Mouse (Mus musculus) forebrain, postnatal 0 days (tissue): ENCODE measurements around the gene Jakmip3. TPM values are rescaled to one million over a fixed set of nuclear protein-coding genes. Genes with fewer than 3 reads are reported as not detected.

ENCODE experiments used
- ATAC-seq: fragments of 200-750 bp; cut with Nextera tagmentation; 2 replicates; pipeline ENCODE4 v1.8.0; 2017; ENCODE audit warnings: mild to moderate bottlenecking, moderate library complexity
- DNase-seq: peaks from one replicate; pipeline ENCODE4 v3.0.0-alpha.2; 2015
- H3K27ac ChIP-seq: fragments of 300-500 bp; sonication (generic); 2 replicates; pipeline ENCODE4 v1.5.1; 2014; ENCODE audit warnings: low read depth, mild to moderate bottlenecking, antibody characterized with exemption, low read length, moderate library complexity, mixed read lengths
- H3K27me3 ChIP-seq: fragments of 300-500 bp; sonication (generic); 2 replicates; pipeline ENCODE4 v1.6.1; 2014; ENCODE audit warnings: mild to moderate bottlenecking, low read length, mixed read lengths; ENCODE audit not compliant: insufficient read depth
- H3K36me3 ChIP-seq: fragments of 300-500 bp; sonication (generic); 2 replicates; pipeline ENCODE4 v1.6.1; 2014; ENCODE audit warnings: mild to moderate bottlenecking, moderate library complexity; ENCODE audit not compliant: insufficient read depth
- H3K4me1 ChIP-seq: fragments of 300-500 bp; sonication (generic); 2 replicates; pipeline ENCODE4 v1.6.1; 2014; ENCODE audit warnings: antibody characterized with exemption; ENCODE audit not compliant: insufficient read depth
- H3K4me2 ChIP-seq: fragments of 300-500 bp; sonication (generic); 2 replicates; pipeline ENCODE4 v1.6.1; 2014; ENCODE audit warnings: low read depth, mild to moderate bottlenecking, moderate library complexity
- H3K4me3 ChIP-seq: fragments of 300-500 bp; sonication (generic); 2 replicates; pipeline ENCODE4 v1.5.1; 2014; ENCODE audit warnings: low read depth, low read length, mixed read lengths
- H3K9ac ChIP-seq: fragments of 300-500 bp; sonication (generic); 2 replicates; pipeline ENCODE4 v1.6.1; 2014; ENCODE audit warnings: mild to moderate bottlenecking
- H3K9me3 ChIP-seq: fragments of 300-500 bp; sonication (generic); 2 replicates; pipeline ENCODE4 v1.6.1; 2016; ENCODE audit warnings: low read length
- CTCF ChIP-seq: sonication (generic); IDR thresholded peaks from 2 replicates; pipeline ENCODE4 v1.5.1; 2016; ENCODE audit warnings: antibody characterized with exemption, control low read depth, low read depth
- WGBS: fragments of 180-500 bp; shearing (Covaris S2); extraction: QIAGEN DNeasy Blood & Tissue Kit; methylation state at CpG from one replicate; pipeline ENCODE4 v1.1.7; 2014; 5-methylcytosine and 5-hydroxymethylcytosine counted together
- polyA plus RNA-seq: library from polyadenylated mRNA; unstranded; fragments of >200 nt; fragmentation: Nextera tagmentation; extraction: Ambion mirVana; gene quantifications from 2 replicates; pipeline ENCODE4 v1.2.1, GENCODE M21; 2015
- total RNA-seq: library from RNA; depleted of rRNA; stranded (reverse); fragments of >200 nt; gene quantifications from 2 replicates; pipeline ENCODE4 v1.2.3, GENCODE M21; 2014

Jakmip3 gene
- total and polyA plus RNA-seq, 2 experiments from 2014 or later: 5.7 to 13.9 TPM

DNA sequence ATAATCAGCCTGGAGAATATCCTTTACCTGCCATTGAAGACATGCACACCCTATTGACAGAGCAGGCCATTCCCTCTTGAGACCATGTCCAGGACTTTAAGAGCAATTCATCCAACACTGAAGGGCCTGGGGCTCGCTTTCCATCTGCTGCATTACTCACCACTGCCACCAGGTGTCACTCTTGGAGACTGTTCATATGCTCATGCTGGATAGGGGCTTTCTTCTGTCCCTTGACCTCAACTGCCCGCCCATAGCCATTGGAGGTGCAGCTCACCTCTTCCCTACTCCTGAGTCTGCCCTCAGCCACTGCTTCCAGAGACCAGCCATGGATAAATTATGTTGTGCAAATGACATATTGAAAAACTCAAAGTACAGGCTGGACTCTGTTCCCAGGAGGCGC, 70.5 kb downstream of the Jakmip3 start:
- Histone ChIP-seq H3K9me3 (no peaks in the 10 kb centered on the region), H3K27ac (no peak overlapping the region), H3K4me3 (no peak overlapping the region), H3K4me2 (no peak overlapping the region), H3K36me3 (peaks cover 4% of the 10 kb centered on the region; the same call in 1 of the 2 replicates), H3K4me1 (no peaks in the 10 kb centered on the region), H3K27me3 (no peaks in the 10 kb centered on the region), H3K9ac (no peak overlapping the region)
- DNase-seq: peak; percentile 63
- TF ChIP-seq CTCF: peak; percentile 85
- 35% methylated on average over 3 of the region's 3 CpGs for WGBS
- no peak for ATAC-seq

GRCm38 (mm10) chr7:139011586-139011985, 71.1 kb downstream of the Jakmip3 start:
- Histone ChIP-seq H3K27me3 (no peaks in the 10 kb centered on the region), H3K27ac (no peak overlapping the region), H3K4me1 (no peaks in the 10 kb centered on the region), H3K4me3 (no peak overlapping the region), H3K4me2 (no peak overlapping the region), H3K9ac (no peak overlapping the region), H3K36me3 (peaks cover 4% of the 10 kb centered on the region; the same call in 1 of the 2 replicates), H3K9me3 (no peaks in the 10 kb centered on the region)
- DNase-seq (no peak), ATAC-seq (no peak)
- WGBS: 86% methylated on average over 2 of the region's 2 CpGs
- no peak for TF ChIP-seq CTCF

DNA sequence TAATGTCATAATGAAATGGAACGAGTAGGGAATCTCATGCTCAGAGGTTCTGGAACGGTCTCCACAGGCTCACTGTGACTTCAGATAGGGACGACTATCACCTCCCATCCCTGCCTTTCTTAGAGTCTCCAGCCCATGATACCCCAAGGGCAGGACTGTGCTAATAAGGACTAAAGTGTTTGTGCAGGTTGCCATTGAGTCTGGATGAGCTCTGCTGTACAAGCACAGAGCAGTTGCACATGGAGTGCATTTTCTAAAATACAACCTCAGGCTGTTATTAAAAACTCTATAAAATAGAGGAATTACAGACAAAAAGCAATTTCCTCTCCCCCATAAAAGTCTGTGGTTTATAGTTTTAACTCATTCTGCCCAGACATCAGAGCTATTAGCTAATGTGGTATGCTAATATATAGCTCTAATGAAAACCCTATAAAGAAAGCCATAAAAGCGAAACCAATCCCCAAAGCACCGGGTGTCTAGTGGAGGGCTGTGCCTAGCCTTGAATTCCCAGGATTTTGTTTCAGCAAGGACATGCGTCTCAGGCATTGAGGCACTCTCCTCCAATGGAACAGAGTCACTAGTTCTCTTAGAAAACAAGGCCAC, 72.3 kb downstream of the Jakmip3 start:
- WGBS: 78% methylated on average over 6 of the region's 6 CpGs
- Histone ChIP-seq H3K4me2 (no peak overlapping the region), H3K36me3 (peaks cover 4% of the 10 kb centered on the region; the same call in 1 of the 2 replicates), H3K27me3 (no peaks in the 10 kb centered on the region), H3K4me3 (no peak overlapping the region), H3K9ac (no peak overlapping the region), H3K27ac (no peak overlapping the region), H3K9me3 (no peaks in the 10 kb centered on the region), H3K4me1 (peaks cover 7% of the 10 kb centered on the region; the same call in 1 of the 2 replicates)
- DNase-seq (no peak), ATAC-seq (no peak)
- no peak for TF ChIP-seq CTCF

DNA sequence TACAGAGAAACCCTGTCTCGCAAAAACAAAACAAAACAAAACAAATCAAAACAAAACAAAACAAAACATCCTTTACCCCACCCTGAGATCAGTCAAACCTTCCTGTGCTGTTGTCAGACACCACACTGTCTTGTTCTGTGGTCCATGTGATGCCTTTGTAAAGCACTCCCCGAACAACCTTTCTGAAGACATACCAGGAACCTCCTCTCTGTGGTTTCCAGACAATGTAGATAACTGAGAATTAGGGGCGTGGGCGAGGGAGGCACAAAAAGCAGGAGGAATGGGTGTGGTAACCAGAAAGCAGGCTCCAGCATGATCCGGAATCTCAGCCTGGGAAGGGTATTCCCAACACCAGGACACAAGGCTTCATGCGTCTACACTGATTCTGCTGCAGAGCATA, 74.6 kb downstream of the Jakmip3 start:
- Histone ChIP-seq H3K4me3 (no peak overlapping the region), H3K4me1 (peaks cover 7% of the 10 kb centered on the region; the same call in 1 of the 2 replicates), H3K4me2 (no peak overlapping the region), H3K9ac (no peak overlapping the region), H3K27me3 (no peaks in the 10 kb centered on the region), H3K9me3 (no peaks in the 10 kb centered on the region), H3K36me3 (peaks cover 5% of the 10 kb centered on the region; the same call in 1 of the 2 replicates), H3K27ac (no peak overlapping the region)
- DNase-seq (no peak), ATAC-seq (no peak)
- WGBS: 86% methylated on average over 6 of the region's 6 CpGs
- TF ChIP-seq CTCF: no peak

DNA sequence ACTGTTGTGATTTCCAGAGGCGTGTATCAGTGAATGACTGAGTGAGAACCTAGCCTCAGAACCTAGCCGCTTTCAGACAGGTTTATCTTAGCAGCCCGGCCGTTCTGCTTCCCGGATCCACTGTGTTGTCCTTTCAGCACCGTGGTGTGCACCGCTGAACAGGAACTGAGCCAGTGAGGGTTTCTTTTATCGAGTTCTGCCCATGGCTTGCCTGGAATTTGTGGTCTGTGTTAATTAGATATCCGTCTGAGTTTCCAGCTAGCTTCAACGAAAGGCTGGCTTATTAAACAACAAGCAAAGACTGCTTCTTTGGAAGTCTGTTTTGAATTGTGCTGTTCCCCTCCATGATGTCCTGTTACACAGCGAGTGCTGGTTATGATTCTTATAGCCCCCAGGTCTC, 75.8 kb downstream of the Jakmip3 start:
- WGBS: 23% methylated on average over 11 of the region's 11 CpGs
- H3K36me3 ChIP-seq: peaks cover 13% of the 10 kb centered on the region; the same call in 1 of the 2 replicates
- no peak overlapping the region for H3K27ac ChIP-seq
- H3K27me3 ChIP-seq: no peaks in the 10 kb centered on the region
- no peak for DNase-seq
- H3K9ac ChIP-seq: no peak overlapping the region
- no peak for TF ChIP-seq CTCF
- H3K4me2 ChIP-seq: no peak overlapping the region
- H3K9me3 ChIP-seq: no peaks in the 10 kb centered on the region
- ATAC-seq: no peak
- peaks cover 7% of the 10 kb centered on the region; the same call in 1 of the 2 replicates for H3K4me1 ChIP-seq
- no peak overlapping the region for H3K4me3 ChIP-seq

DNA sequence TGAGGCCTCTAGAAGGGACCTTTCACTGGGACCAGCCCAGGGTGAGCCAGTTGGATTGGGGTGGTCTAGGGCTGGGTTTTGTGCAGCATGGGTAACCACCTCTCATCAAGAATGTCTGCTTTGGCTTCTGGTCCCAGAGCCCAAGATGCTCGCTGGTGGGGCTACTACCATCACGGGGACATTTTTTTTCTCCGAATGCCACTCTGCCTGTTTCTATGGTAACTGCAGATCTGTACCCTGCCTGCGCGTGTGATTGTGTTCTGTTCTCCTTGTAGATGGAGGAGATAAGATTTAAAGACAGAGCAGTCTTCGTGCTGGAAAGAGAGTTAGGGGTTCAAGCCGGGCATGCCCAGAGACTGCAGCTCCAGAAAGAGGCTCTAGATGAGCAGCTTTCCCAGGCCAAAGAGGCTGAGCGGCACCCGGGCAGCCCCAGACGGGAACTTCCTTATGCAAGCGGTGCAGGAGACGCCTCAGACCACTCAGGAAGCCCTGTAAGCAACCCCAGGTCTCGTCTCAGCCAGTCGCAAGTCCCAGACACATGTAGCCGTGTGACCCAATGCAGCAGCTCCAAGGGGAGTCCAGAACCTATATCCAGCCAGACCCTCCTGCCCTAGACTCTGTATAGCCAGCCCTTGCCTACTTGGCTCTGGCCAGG, 76.8 kb downstream of the Jakmip3 start:
- H3K36me3 ChIP-seq: peaks cover 20% of the 10 kb centered on the region; the same call in 1 of the 2 replicates
- WGBS: 61% methylated on average over 15 of the region's 15 CpGs
- ATAC-seq (peak; percentile 65), DNase-seq (peak; percentile 50)
- H3K4me3 ChIP-seq: no peak overlapping the region
- H3K4me2 ChIP-seq: no peak overlapping the region
- H3K9me3 ChIP-seq: no peaks in the 10 kb centered on the region
- H3K4me1 ChIP-seq: peaks cover 7% of the 10 kb centered on the region; the same call in 1 of the 2 replicates
- no peaks in the 10 kb centered on the region for H3K27me3 ChIP-seq
- H3K27ac ChIP-seq: no peak overlapping the region
- no peak for TF ChIP-seq CTCF
- no peak overlapping the region for H3K9ac ChIP-seq

GRCm38 (mm10) chr7:139020884-139021283, 80.4 kb downstream of the Jakmip3 start:
- DNase-seq (no peak), ATAC-seq (no peak)
- no peak for TF ChIP-seq CTCF
- H3K9ac ChIP-seq: no peak overlapping the region
- H3K36me3 ChIP-seq: peaks cover 28% of the 10 kb centered on the region; the same call in 1 of the 2 replicates
- H3K9me3 ChIP-seq: no peaks in the 10 kb centered on the region
- H3K27ac ChIP-seq: no peak overlapping the region
- WGBS: 6% methylated on average over 20 of the region's 20 CpGs
- H3K4me3 ChIP-seq: no peak overlapping the region
- peaks cover 7% of the 10 kb centered on the region; the same call in 1 of the 2 replicates for H3K4me1 ChIP-seq
- no peak overlapping the region for H3K4me2 ChIP-seq
- no peaks in the 10 kb centered on the region for H3K27me3 ChIP-seq
